Mouse (Mus musculus) common myeloid progenitor, adult 5-6 weeks (primary cell): ENCODE results near the gene Mrgpra6. TPM values are rescaled to one million over a fixed set of nuclear protein-coding genes. Genes with fewer than 3 reads are reported as not detected.

ENCODE experiments used
- ATAC-seq: replicated peaks from 2 replicates; pipeline ENCODE4 v1.8.0; 2016; ENCODE audit warnings: low read depth, mild to moderate bottlenecking, moderate TSS enrichment, inconsistent platforms; ENCODE audit not compliant: poor library complexity, severe bottlenecking
- total RNA-seq: library from RNA; stranded (forward); fragments of 200-1000, 187-1606 nt; gene quantifications from 2 replicates; pipeline ENCODE4 v1.2.3, GENCODE M21; 2017

Mrgpra6 gene
- total RNA-seq = not detected in 2 replicates

- ATAC-seq = peak; percentile 99
Observed at GRCm38 (mm10) chr7:47204830-47205229, at the start of gene Mrgpra6. TSS of gene Mrgpra6 (minus strand) at chr7:47204920.

DNA sequence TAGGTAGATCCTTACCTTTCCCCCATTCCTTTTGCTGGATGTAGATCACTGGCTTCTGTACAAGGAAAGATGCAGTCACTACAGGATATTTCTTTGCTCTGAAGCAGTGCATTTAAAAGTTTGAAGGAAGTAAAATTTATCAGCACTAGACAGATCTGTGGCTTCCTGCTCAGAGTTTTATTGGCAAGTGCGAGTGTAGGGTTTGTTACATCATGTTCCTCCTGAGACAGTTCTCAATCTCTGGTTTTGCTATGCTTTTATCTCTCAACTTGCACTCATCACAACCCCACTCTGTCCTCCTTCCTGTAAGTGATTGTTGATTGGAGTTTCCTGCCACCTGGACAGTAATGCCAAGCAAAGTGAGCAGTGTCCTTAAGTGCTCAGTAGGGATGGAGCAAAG lies 48.0 kb upstream of the Mrgpra6 start, which contains the start of gene Mrgpra9:
Mrgpra9 (minus strand) TSS at position 79 of the 400 bp plus-strand sequence.
- peak; percentile 83 for ATAC-seq

DNA sequence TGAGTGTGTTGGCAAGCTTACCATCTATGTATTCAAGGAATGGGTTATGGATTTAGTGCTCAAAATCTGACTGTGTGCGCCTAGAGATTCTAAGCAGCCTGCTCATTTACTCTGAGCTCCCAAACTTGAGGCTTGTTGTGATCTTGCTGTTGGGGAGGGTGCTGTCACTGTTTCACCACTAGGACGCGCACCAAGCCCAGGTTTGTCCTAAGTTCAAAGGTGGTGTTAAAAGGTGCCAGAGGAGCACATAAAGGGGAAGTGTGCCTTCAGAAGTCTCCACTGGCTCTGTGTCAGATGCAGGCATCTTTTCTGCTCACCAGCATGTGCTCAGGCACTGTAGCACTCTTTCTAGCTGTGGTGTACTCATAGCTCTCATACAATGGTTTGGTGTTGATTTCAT lies 39.9 kb upstream of the Mrgpra6 start:
- ATAC-seq = peak; percentile 94

- ATAC-seq = peak; percentile 58; the same call in 1 of the 2 replicates
Observed at GRCm38 (mm10) chr7:47195271-47195670, 9.4 kb downstream of the Mrgpra6 start.

- ATAC-seq = peak; percentile 66
Observed at GRCm38 (mm10) chr7:47170814-47171213, 33.9 kb downstream of the Mrgpra6 start.

GRCm38 (mm10) chr7:47165028-47165427 lies 39.7 kb downstream of the Mrgpra6 start:
- no peak for ATAC-seq

GRCm38 (mm10) chr7:47163203-47163602 lies 41.5 kb downstream of the Mrgpra6 start:
- ATAC-seq = no peak

DNA sequence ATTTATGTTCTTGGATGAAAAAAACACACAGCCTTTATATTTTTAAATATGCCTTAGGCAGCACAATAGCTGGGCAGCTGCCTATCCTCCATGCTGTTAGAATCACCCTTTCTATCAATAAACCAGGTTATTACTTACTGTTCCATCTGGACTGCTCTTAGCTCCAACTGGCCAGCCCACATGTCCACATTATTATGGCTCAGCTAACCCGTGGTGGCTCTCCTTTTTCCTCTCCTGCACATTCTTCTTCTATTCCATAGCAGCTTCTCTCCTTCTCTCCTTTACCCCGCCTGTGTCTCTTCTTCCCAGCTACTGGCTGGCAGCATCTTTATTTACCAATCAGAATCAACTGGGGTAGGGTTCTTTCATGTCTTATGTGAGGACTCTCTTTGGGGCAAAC lies 46.3 kb downstream of the Mrgpra6 start:
- ATAC-seq = no peak

DNA sequence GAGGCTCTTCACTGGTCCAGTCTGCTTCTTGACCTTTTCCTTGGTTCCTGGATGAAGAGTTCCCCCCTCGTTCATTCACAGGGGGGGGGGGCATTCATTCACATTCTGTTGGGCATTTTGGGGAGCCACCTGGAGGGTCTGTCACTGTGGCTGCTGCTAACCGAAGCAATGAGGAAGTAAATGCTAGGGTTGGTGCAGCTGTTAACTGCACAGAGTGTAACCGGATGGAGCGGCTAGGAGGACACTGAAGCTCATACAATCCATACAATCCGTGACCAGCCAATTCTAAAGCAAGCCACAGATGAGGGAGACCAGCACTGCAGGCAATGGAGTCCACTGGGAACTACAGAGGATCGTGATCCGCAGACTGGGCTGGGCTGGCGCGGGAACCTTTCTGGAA lies 47.0 kb downstream of the Mrgpra6 start:
- ATAC-seq = peak; percentile 96

GRCm38 (mm10) chr7:47155849-47156248 lies 48.9 kb downstream of the Mrgpra6 start:
- no peak for ATAC-seq

- ATAC-seq = no peak
Observed at GRCm38 (mm10) chr7:47155396-47155795, 49.3 kb downstream of the Mrgpra6 start.

GRCm38 (mm10) chr7:47150420-47151061 lies 54.2 kb downstream of the Mrgpra6 start:
- ATAC-seq = peak; percentile 27; the same call in 1 of the 2 replicates

GRCm38 (mm10) chr7:47148298-47148697 lies 56.4 kb downstream of the Mrgpra6 start:
- ATAC-seq = no peak

DNA sequence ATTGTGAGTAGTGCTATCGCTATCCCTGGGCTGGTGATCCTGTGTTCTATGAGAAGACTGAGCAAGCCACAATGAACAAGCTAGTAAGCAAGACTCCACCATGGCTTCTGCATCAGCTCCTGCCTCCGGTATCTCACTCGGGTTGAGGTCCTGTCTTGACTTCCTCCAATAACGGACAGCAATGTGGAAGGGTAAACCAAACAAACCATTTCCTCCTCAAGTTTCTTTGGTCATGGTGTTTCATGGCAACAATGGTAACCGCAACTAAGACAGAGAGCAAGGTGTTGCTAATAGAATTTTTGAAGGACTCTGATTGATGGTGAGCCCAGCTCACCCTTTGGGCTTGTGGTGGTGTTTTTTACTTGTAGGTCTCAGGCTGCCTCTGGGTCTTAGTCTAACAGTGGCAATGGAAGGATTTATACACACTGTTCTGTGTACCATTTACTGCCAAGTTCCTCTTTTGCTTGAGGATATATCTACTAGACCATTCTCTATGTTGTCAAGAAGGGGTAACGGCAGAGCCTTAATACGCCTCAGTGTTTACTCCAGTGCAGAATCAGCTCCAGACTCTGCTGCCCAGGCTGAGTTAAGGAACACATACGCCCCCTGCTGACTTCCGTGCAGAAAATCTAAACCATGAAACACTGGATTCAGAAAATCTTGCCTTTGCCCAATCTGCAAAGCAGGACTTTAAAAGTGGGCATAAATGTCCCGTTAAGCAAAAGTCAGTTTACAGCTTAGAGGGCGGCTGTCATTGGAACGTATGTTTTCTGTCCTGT lies 58.5 kb downstream of the Mrgpra6 start:
- peak; percentile 92 for ATAC-seq

GRCm38 (mm10) chr7:47144299-47144698 lies 60.4 kb downstream of the Mrgpra6 start:
- ATAC-seq = no peak

DNA sequence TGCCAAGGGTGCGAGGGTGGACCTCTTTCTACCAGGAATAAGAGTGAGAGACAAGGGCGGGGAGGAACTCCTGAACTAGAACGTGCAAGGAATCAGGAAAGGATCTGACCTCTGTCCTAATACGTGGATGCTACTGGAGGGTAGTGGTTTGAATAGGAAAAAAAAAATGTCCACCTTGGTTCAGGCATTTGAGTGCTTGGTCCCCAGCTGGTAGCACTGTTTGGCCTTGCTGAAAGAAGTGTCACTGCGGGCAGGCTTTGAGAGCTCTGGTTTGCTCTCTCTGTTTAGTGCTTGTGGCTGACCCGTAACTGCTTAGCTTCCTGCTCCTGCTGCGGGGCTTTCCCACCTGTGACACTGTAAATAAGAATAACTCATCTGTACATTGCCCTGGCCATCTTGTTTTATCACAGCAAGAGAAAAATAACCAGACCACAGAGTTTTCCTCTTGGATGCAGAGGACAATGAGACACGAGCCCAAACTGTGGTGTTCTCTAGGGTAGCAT lies 64.8 kb downstream of the Mrgpra6 start:
- ATAC-seq = no peak

Other genes with a start within 250 kb of the Mrgpra6 start
- 12.7 and 14.1 TPM in 2 replicates for gene Uevld, start 246.4 kb downstream of the Mrgpra6 start, total RNA-seq
- gene Gm9999, start 221.3 kb downstream of the Mrgpra6 start, total RNA-seq = not detected in 2 replicates
- 33.4 and 38.7 TPM in 2 replicates for gene Spty2d1, start 196.5 kb downstream of the Mrgpra6 start, total RNA-seq
- gene Tmem86a, start 154.3 kb downstream of the Mrgpra6 start, total RNA-seq = 0.63 and 2.5 TPM in 2 replicates
- not detected in 2 replicates for gene Ptpn5, start 71.2 kb downstream of the Mrgpra6 start, total RNA-seq
- gene Mrgpra9, start 47.9 kb upstream of the Mrgpra6 start, total RNA-seq = 0.58 TPM in 1 of 2 replicates, not detected in the other
- gene Mrgpra1, start 149.3 kb upstream of the Mrgpra6 start, total RNA-seq = not detected in 2 replicates
- gene Mrgpra2a, start 247.2 kb upstream of the Mrgpra6 start, total RNA-seq = not detected in 2 replicates